Mouse (Mus musculus) stomach, embryonic 14.5 days (tissue): ENCODE measurements around the gene Aass. TPM values are rescaled to one million over a fixed set of nuclear protein-coding genes. Genes with fewer than 3 reads are reported as not detected.

Experiments
- ATAC-seq: fragments of 200-750 bp; cut with Nextera tagmentation; 2 replicates; pipeline ENCODE4 v1.8.0; 2017; ENCODE audit warnings: low read depth, moderate TSS enrichment; ENCODE audit not compliant: insufficient number of reproducible peaks, insufficient read depth, low FRiP score
- H3K27ac ChIP-seq: fragments of 300-500 bp; sonication (generic); 2 replicates; pipeline ENCODE4 v1.5.1; 2014; ENCODE audit warnings: mild to moderate bottlenecking, low read length, moderate library complexity, mixed read lengths
- H3K27me3 ChIP-seq: fragments of 300-500 bp; sonication (generic); 2 replicates; pipeline ENCODE4 v1.6.1; 2014; ENCODE audit warnings: low read length, control low read depth, mixed read lengths; ENCODE audit not compliant: control insufficient read depth, insufficient read depth
- H3K36me3 ChIP-seq: fragments of 300-500 bp; sonication (generic); 2 replicates; pipeline ENCODE4 v1.6.1; 2014; ENCODE audit warnings: mild to moderate bottlenecking, control low read depth, low read length, moderate library complexity, mixed read lengths; ENCODE audit not compliant: control insufficient read depth, insufficient read depth
- H3K4me1 ChIP-seq: fragments of 300-500 bp; sonication (generic); 2 replicates; pipeline ENCODE4 v1.6.1; 2014; ENCODE audit warnings: low read length, control low read depth, mixed read lengths; ENCODE audit not compliant: control insufficient read depth, insufficient read depth
- H3K4me2 ChIP-seq: fragments of 300-500 bp; sonication (generic); replicated peaks from 2 replicates; pipeline ENCODE4 v1.6.1; 2014; ENCODE audit warnings: low read depth, low read length, control low read depth
- H3K4me3 ChIP-seq: fragments of 300-500 bp; sonication (generic); 2 replicates; pipeline ENCODE4 v1.5.1; 2014; ENCODE audit warnings: low read depth, low read length, control low read depth
- H3K9ac ChIP-seq: fragments of 300-500 bp; sonication (generic); replicated peaks from 2 replicates; pipeline ENCODE4 v1.6.1; 2014; ENCODE audit warnings: low read depth, mild to moderate bottlenecking, control low read depth, low read length, moderate library complexity, mixed read lengths
- H3K9me3 ChIP-seq: fragments of 300-500 bp; sonication (generic); 2 replicates; pipeline ENCODE4 v1.6.1; 2016; ENCODE audit warnings: low read depth, low read length, control low read depth; ENCODE audit not compliant: control insufficient read depth
- WGBS: fragments of 180-500 bp; shearing (Covaris S2); extraction: QIAGEN DNeasy Blood & Tissue Kit; methylation state at CpG from one replicate; pipeline ENCODE4 v1.1.7; 2014; 5-methylcytosine and 5-hydroxymethylcytosine counted together
- polyA plus RNA-seq: library from polyadenylated mRNA; unstranded; fragments of >200 nt; fragmentation: Nextera tagmentation; extraction: Ambion mirVana; gene quantifications from 2 replicates; pipeline ENCODE4 v1.2.1, GENCODE M21; 2014

Gene Aass
- polyA plus RNA-seq, 1 experiment from 2014 or later: 1.1 TPM

- Histone ChIP-seq H3K36me3 (no peaks in the 10 kb centered on the region), H3K4me1 (no peaks in the 10 kb centered on the region), H3K4me3 (no peak overlapping the region), H3K27me3 (no peaks in the 10 kb centered on the region), H3K9me3 (no peaks in the 10 kb centered on the region), H3K9ac (no peak overlapping the region), H3K27ac (no peak overlapping the region), H3K4me2 (no peak overlapping the region)
- no peak; the same call in 1 of the 2 replicates for ATAC-seq
- WGBS: 91% methylated on average over 5 of the region's 5 CpGs
These were observed 48.0 kb downstream of the Aass start for GRCm38 (mm10) chr6:23084587-23085421.

- 44% methylated on average over 3 of the region's 3 CpGs for WGBS
- Histone ChIP-seq H3K36me3 (no peaks in the 10 kb centered on the region), H3K27ac (no peak overlapping the region), H3K9ac (no peak overlapping the region), H3K4me3 (no peak overlapping the region), H3K4me2 (no peak overlapping the region), H3K27me3 (no peaks in the 10 kb centered on the region), H3K9me3 (no peaks in the 10 kb centered on the region), H3K4me1 (no peaks in the 10 kb centered on the region)
- 0 out of 2 replicates have a peak, but pooled peaks have one; percentile 10 for ATAC-seq
These were observed 52.6 kb downstream of the Aass start for GRCm38 (mm10) chr6:23079991-23080680.

GRCm38 (mm10) chr6:23078273-23078672 is 54.5 kb downstream of the Aass start:
- no peak for ATAC-seq
- H3K36me3 ChIP-seq: no peaks in the 10 kb centered on the region
- no peaks in the 10 kb centered on the region for H3K9me3 ChIP-seq
- WGBS: 74% methylated on average over 2 of the region's 2 CpGs
- no peak overlapping the region for H3K27ac ChIP-seq
- no peak overlapping the region for H3K4me2 ChIP-seq
- no peak overlapping the region for H3K9ac ChIP-seq
- H3K4me3 ChIP-seq: no peak overlapping the region
- H3K27me3 ChIP-seq: no peaks in the 10 kb centered on the region
- no peaks in the 10 kb centered on the region for H3K4me1 ChIP-seq

- Histone ChIP-seq H3K9me3 (no peaks in the 10 kb centered on the region), H3K9ac (no peak overlapping the region), H3K4me2 (no peak overlapping the region), H3K4me3 (no peak overlapping the region), H3K27ac (no peak overlapping the region), H3K27me3 (no peaks in the 10 kb centered on the region), H3K4me1 (no peaks in the 10 kb centered on the region), H3K36me3 (no peaks in the 10 kb centered on the region)
- 69% methylated on average over 2 of the region's 2 CpGs for WGBS
- no peak for ATAC-seq
These were observed 56.7 kb downstream of the Aass start for GRCm38 (mm10) chr6:23076060-23076459.

GRCm38 (mm10) chr6:23055734-23056133 is 77.1 kb downstream of the Aass start:
- WGBS: 87% methylated on average over 5 of the region's 5 CpGs
- H3K36me3 ChIP-seq: no peaks in the 10 kb centered on the region
- ATAC-seq: no peak

GRCm38 (mm10) chr6:23048836-23049235 is 84.0 kb downstream of the Aass start:
- no peaks in the 10 kb centered on the region for H3K9me3 ChIP-seq
- no peak overlapping the region for H3K9ac ChIP-seq
- 87% methylated on average over 4 of the region's 4 CpGs for WGBS
- no peak overlapping the region for H3K27ac ChIP-seq
- H3K4me2 ChIP-seq: no peak overlapping the region
- H3K4me1 ChIP-seq: no peaks in the 10 kb centered on the region
- no peaks in the 10 kb centered on the region for H3K27me3 ChIP-seq
- no peaks in the 10 kb centered on the region for H3K36me3 ChIP-seq
- ATAC-seq: no peak
- no peak overlapping the region for H3K4me3 ChIP-seq

More at GRCm38 (mm10) chr6:23055734-23056133, 77.1 kb downstream of the Aass start:
- H3K27ac ChIP-seq: no peak overlapping the region
- H3K27me3 ChIP-seq: no peaks in the 10 kb centered on the region
- H3K9me3 ChIP-seq: no peaks in the 10 kb centered on the region
- no peaks in the 10 kb centered on the region for H3K4me1 ChIP-seq
- H3K4me3 ChIP-seq: no peak overlapping the region
- no peak overlapping the region for H3K9ac ChIP-seq
- H3K4me2 ChIP-seq: no peak overlapping the region

GRCm38 (mm10) chr6:23028251-23028650 is 104.5 kb downstream of the Aass start:
- no peaks in the 10 kb centered on the region for H3K4me1 ChIP-seq
- WGBS: 75% methylated on average over 1 of the region's 1 CpGs
- no peak overlapping the region for H3K4me2 ChIP-seq
- no peak for ATAC-seq
- no peaks in the 10 kb centered on the region for H3K36me3 ChIP-seq
- no peak overlapping the region for H3K27ac ChIP-seq
- no peaks in the 10 kb centered on the region for H3K9me3 ChIP-seq
- no peak overlapping the region for H3K9ac ChIP-seq
- H3K27me3 ChIP-seq: no peaks in the 10 kb centered on the region
- H3K4me3 ChIP-seq: no peak overlapping the region
